Mouse (Mus musculus) neural tube, embryonic 15.5 days (tissue): ENCODE results near the gene Atp2a3. TPM values are rescaled to one million over a fixed set of nuclear protein-coding genes. Genes with fewer than 3 reads are reported as not detected.

Experiments
- ATAC-seq: fragments of 200-750 bp; cut with Nextera tagmentation; 2 replicates; pipeline ENCODE4 v1.8.0; 2017; ENCODE audit warnings: mild to moderate bottlenecking, moderate TSS enrichment, moderate library complexity; ENCODE audit not compliant: low FRiP score
- H3K27ac ChIP-seq: fragments of 300-500 bp; sonication (generic); replicated peaks from 2 replicates; pipeline ENCODE4 v1.5.1; 2015; ENCODE audit warnings: mild to moderate bottlenecking, inconsistent platforms
- H3K27me3 ChIP-seq: fragments of 300-500 bp; sonication (generic); replicated peaks from 2 replicates; pipeline ENCODE4 v1.6.1; 2015; ENCODE audit warnings: inconsistent platforms
- H3K36me3 ChIP-seq: fragments of 300-500 bp; sonication (generic); 2 replicates; pipeline ENCODE4 v1.6.1; 2015; ENCODE audit warnings: inconsistent platforms
- H3K4me1 ChIP-seq: fragments of 300-500 bp; sonication (generic); 2 replicates; pipeline ENCODE4 v1.6.1; 2015; ENCODE audit warnings: inconsistent platforms
- H3K4me2 ChIP-seq: fragments of 300-500 bp; sonication (generic); 2 replicates; pipeline ENCODE4 v1.6.1; 2015; ENCODE audit warnings: inconsistent platforms, mild to moderate bottlenecking, moderate library complexity
- H3K4me3 ChIP-seq: fragments of 300-500 bp; sonication (generic); replicated peaks from 2 replicates; pipeline ENCODE4 v1.5.1; 2015; ENCODE audit warnings: mild to moderate bottlenecking, inconsistent platforms
- H3K9ac ChIP-seq: fragments of 300-500 bp; sonication (generic); replicated peaks from 2 replicates; pipeline ENCODE4 v1.6.1; 2015; ENCODE audit warnings: mild to moderate bottlenecking, inconsistent platforms
- H3K9me3 ChIP-seq: fragments of 300-500 bp; sonication (generic); replicated peaks from 2 replicates; pipeline ENCODE4 v1.6.1; 2016; ENCODE audit warnings: inconsistent platforms
- WGBS: fragments of 180-500 bp; shearing (Covaris S2); methylation state at CpG from one replicate; pipeline ENCODE4 v1.1.7; 2015; ENCODE audit warnings: mixed read lengths; 5-methylcytosine and 5-hydroxymethylcytosine counted together
- polyA plus RNA-seq: library from polyadenylated mRNA; unstranded; fragments of >200 nt; fragmentation: Nextera tagmentation; extraction: Ambion mirVana; gene quantifications from 2 replicates; pipeline ENCODE4 v1.2.1, GENCODE M21; 2015

The Atp2a3 gene
- 0.75 and 12.6 TPM in 2 replicates for polyA plus RNA-seq

GRCm38 (mm10) chr11:72961072-72961980 is at the start of gene Atp2a3:
TSS of gene Atp2a3 (plus strand) at chr11:72961169.
- ATAC-seq: no peak
- Histone ChIP-seq H3K4me1 (peaks cover 13% of the 10 kb centered on the region), H3K9ac (no peak within 1 kb of the TSS), H3K36me3 (no peaks in the 10 kb centered on the region), H3K4me3 (peak within 1 kb of the TSS; percentile 29), H3K4me2 (peak within 1 kb of the TSS; percentile 51), H3K27ac (no peak within 1 kb of the TSS), H3K9me3 (no peaks in the 10 kb centered on the region), H3K27me3 (peaks cover 46% of the 10 kb centered on the region)
- WGBS: 6% methylated on average over 70 of the region's 70 CpGs

GRCm38 (mm10) chr11:72917299-72917996 is 43.5 kb upstream of the Atp2a3 start:
- Histone ChIP-seq H3K4me2 (no peak overlapping the region), H3K9me3 (no peaks in the 10 kb centered on the region), H3K27me3 (no peaks in the 10 kb centered on the region), H3K27ac (no peak overlapping the region), H3K36me3 (peaks cover 82% of the 10 kb centered on the region), H3K4me1 (no peaks in the 10 kb centered on the region), H3K9ac (no peak overlapping the region), H3K4me3 (no peak overlapping the region)
- no peak for ATAC-seq
- 87% methylated on average over 7 of the region's 7 CpGs for WGBS

GRCm38 (mm10) chr11:72923116-72923515 is 37.9 kb upstream of the Atp2a3 start:
- Histone ChIP-seq H3K9ac (no peak overlapping the region), H3K36me3 (peaks cover 64% of the 10 kb centered on the region), H3K4me2 (no peak overlapping the region), H3K4me1 (no peaks in the 10 kb centered on the region), H3K4me3 (no peak overlapping the region), H3K27ac (no peak overlapping the region), H3K27me3 (no peaks in the 10 kb centered on the region), H3K9me3 (no peaks in the 10 kb centered on the region)
- ATAC-seq: no peak
- 85% methylated on average over 4 of the region's 4 CpGs for WGBS

- Histone ChIP-seq H3K27me3 (no peaks in the 10 kb centered on the region), H3K4me2 (no peak overlapping the region), H3K27ac (no peak overlapping the region), H3K4me3 (no peak overlapping the region), H3K4me1 (no peaks in the 10 kb centered on the region), H3K9ac (no peak overlapping the region), H3K9me3 (no peaks in the 10 kb centered on the region), H3K36me3 (peaks cover 56% of the 10 kb centered on the region)
- WGBS: 87% methylated on average over 1 of the region's 1 CpGs
- no peak for ATAC-seq
Measured at GRCm38 (mm10) chr11:72924458-72924857, 36.5 kb upstream of the Atp2a3 start.

GRCm38 (mm10) chr11:72925067-72925466 is 35.9 kb upstream of the Atp2a3 start:
- Histone ChIP-seq H3K27me3 (no peaks in the 10 kb centered on the region), H3K4me1 (no peaks in the 10 kb centered on the region), H3K27ac (no peak overlapping the region), H3K9me3 (no peaks in the 10 kb centered on the region), H3K9ac (no peak overlapping the region), H3K4me3 (no peak overlapping the region), H3K4me2 (no peak overlapping the region), H3K36me3 (peaks cover 52% of the 10 kb centered on the region)
- ATAC-seq: no peak
- WGBS: 52% methylated on average over 2 of the region's 2 CpGs

- Histone ChIP-seq H3K4me2 (no peak overlapping the region), H3K27ac (no peak overlapping the region), H3K4me3 (no peak overlapping the region), H3K36me3 (peaks cover 45% of the 10 kb centered on the region), H3K4me1 (no peaks in the 10 kb centered on the region), H3K27me3 (no peaks in the 10 kb centered on the region), H3K9ac (no peak overlapping the region), H3K9me3 (no peaks in the 10 kb centered on the region)
- ATAC-seq: peak; percentile 41; the same call in 1 of the 2 replicates
- 56% methylated on average over 13 of the region's 13 CpGs for whole genome bisulfite sequencing
Measured at GRCm38 (mm10) chr11:72926226-72926890, 34.6 kb upstream of the Atp2a3 start.

GRCm38 (mm10) chr11:72928516-72928915 is 32.5 kb upstream of the Atp2a3 start:
- H3K27ac ChIP-seq: no peak overlapping the region
- ATAC-seq: no peak
- H3K27me3 ChIP-seq: no peaks in the 10 kb centered on the region
- no peaks in the 10 kb centered on the region for H3K4me1 ChIP-seq
- H3K4me2 ChIP-seq: no peak overlapping the region
- no peaks in the 10 kb centered on the region for H3K9me3 ChIP-seq
- H3K9ac ChIP-seq: no peak overlapping the region
- WGBS: 59% methylated on average over 2 of the region's 2 CpGs
- H3K4me3 ChIP-seq: no peak overlapping the region
- H3K36me3 ChIP-seq: peaks cover 32% of the 10 kb centered on the region

GRCm38 (mm10) chr11:72940208-72941143 is 20.5 kb upstream of the Atp2a3 start:
- Histone ChIP-seq H3K27me3 (no peaks in the 10 kb centered on the region), H3K9me3 (no peaks in the 10 kb centered on the region), H3K4me3 (0 out of 2 replicates have a peak overlapping the region, but pooled peaks have one; percentile 16), H3K9ac (no peak overlapping the region), H3K4me1 (no peaks in the 10 kb centered on the region; the same call in 1 of the 2 replicates), H3K27ac (no peak overlapping the region), H3K4me2 (0 out of 2 replicates have a peak overlapping the region, but pooled peaks have one; percentile 20), H3K36me3 (no peaks in the 10 kb centered on the region)
- no peak for ATAC-seq
- WGBS: 50% methylated on average over 20 of the region's 20 CpGs

GRCm38 (mm10) chr11:72944996-72945793 is 15.8 kb upstream of the Atp2a3 start:
- H3K9ac ChIP-seq: no peak overlapping the region
- H3K4me2 ChIP-seq: no peak overlapping the region
- no peaks in the 10 kb centered on the region for H3K36me3 ChIP-seq
- WGBS: 72% methylated on average over 7 of the region's 7 CpGs
- H3K9me3 ChIP-seq: no peaks in the 10 kb centered on the region
- H3K4me1 ChIP-seq: no peaks in the 10 kb centered on the region; the same call in 1 of the 2 replicates
- no peak overlapping the region for H3K27ac ChIP-seq
- H3K4me3 ChIP-seq: no peak overlapping the region
- ATAC-seq: no peak
- no peaks in the 10 kb centered on the region for H3K27me3 ChIP-seq

GRCm38 (mm10) chr11:72945875-72946559 is 15.0 kb upstream of the Atp2a3 start:
- no peaks in the 10 kb centered on the region for H3K27me3 ChIP-seq
- no peak for ATAC-seq
- WGBS: 67% methylated on average over 6 of the region's 6 CpGs
- H3K27ac ChIP-seq: no peak overlapping the region
- H3K4me3 ChIP-seq: no peak overlapping the region
- H3K9me3 ChIP-seq: no peaks in the 10 kb centered on the region
- H3K9ac ChIP-seq: no peak overlapping the region
- H3K4me2 ChIP-seq: no peak overlapping the region
- no peaks in the 10 kb centered on the region; the same call in 1 of the 2 replicates for H3K4me1 ChIP-seq
- no peaks in the 10 kb centered on the region for H3K36me3 ChIP-seq
